Comparison of ENCODE assay signal across 25 mouse cellular contexts in the genomic region with DNA sequence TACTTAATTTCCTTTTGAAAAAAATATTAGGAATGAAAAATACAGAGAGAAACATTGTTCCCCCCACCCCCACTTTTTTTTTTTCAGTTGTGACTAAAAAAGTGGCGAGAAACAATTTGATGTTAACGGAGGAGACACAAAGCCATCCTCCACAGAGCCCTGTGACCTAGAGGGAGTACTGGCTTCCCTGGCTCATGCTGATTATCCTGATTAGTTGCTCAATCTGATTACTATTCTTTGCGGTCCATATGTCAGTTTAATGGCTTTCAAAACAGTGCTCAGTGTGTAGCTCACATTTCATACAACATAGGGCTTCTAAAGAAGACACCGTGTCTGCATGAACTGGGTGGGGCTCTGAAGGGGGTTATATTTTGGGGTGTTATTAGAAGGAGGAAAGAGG.
"Had no signal": no experiment of that assay in that cellular context is flagged by ENCODE, and none has a peak within 500 bp of the region (broad histone marks: within the 10 kb centered on the region; RNA-seq: fewer than 3 reads in every experiment).

No protein-coding gene starts in this region.

- H3K4me2 ChIP-seq: heart, embryonic 12.5 days; hindbrain, embryonic 12.5 days; hindbrain, embryonic 14.5 days; intestine, embryonic 15.5 days; limb, embryonic 12.5 days; liver, embryonic 11.5 days had no signal

- DNase-seq: gastrocnemius, adult 2 months; gastrocnemius, postnatal 10 days; gastrocnemius, postnatal 25 days; heart, adult 18-20 months; heart, postnatal 10 days; heart, postnatal 4 days; kidney, adult 18-20 months; kidney, adult 8-10 months; kidney, postnatal 10 days; kidney, postnatal 25 days; kidney, postnatal 4 days; liver had no signal

- ATAC-seq: hindbrain, embryonic 16.5 days; inflammation-experienced regulatory T-cells, adult 6 months; intestine, embryonic 15.5 days; intestine, postnatal 0 days had no signal

- H3K27ac ChIP-seq: gastrocnemius, adult 2 months; heart, embryonic 10.5 days; hindbrain, embryonic 10.5 days; hindbrain, embryonic 12.5 days; hindbrain, embryonic 14.5 days; intestine, embryonic 15.5 days; left cerebral cortex, adult 2 months; limb, embryonic 10.5 days; limb, embryonic 12.5 days had no signal

- H3K27me3 ChIP-seq: heart, embryonic 12.5 days; hindbrain, embryonic 12.5 days; intestine, embryonic 15.5 days; limb, embryonic 12.5 days had no signal

- H3K9me3 ChIP-seq: heart, embryonic 10.5 days; hindbrain, embryonic 10.5 days; intestine, embryonic 15.5 days; limb, embryonic 10.5 days; limb, embryonic 12.5 days had no signal

- H3K4me1 ChIP-seq: heart, embryonic 10.5 days; heart, embryonic 12.5 days; hindbrain, embryonic 10.5 days; hindbrain, embryonic 12.5 days; intestine, embryonic 15.5 days; limb, embryonic 10.5 days; limb, embryonic 12.5 days had no signal

- H3K4me3 ChIP-seq: gastrocnemius, adult 2 months; heart, embryonic 10.5 days; heart, embryonic 12.5 days; hindbrain, embryonic 10.5 days; hindbrain, embryonic 12.5 days; intestine, embryonic 15.5 days; left cerebral cortex, adult 2 months; limb, embryonic 10.5 days; limb, embryonic 12.5 days had no signal

- H3K9ac ChIP-seq: heart, embryonic 12.5 days; hindbrain, embryonic 12.5 days; hindbrain, embryonic 14.5 days; intestine, embryonic 15.5 days; limb, embryonic 12.5 days had no signal

- H3K36me3 ChIP-seq: heart, embryonic 10.5 days; hindbrain, embryonic 12.5 days; intestine, embryonic 15.5 days; limb, embryonic 10.5 days had no signal
